Mouse (Mus musculus) heart, adult 8-10 months (tissue): Measurements from ENCODE around the gene Faim. TPM values are rescaled to one million over a fixed set of nuclear protein-coding genes. Genes with fewer than 3 reads are reported as not detected.
A peak's percentile ranks its signal among the peaks of the same experiment; 100 is the strongest.

Source experiments
- DNase-seq: peaks from one replicate; pipeline ENCODE4 v3.0.0; 2022; ENCODE audit warnings: low spot score
- total RNA-seq, 4 experiments: library from RNA; stranded (reverse); gene quantifications; 2 replicates each; pipeline ENCODE4 v1.2.4; 2022

The Faim gene
- total RNA-seq, 4 experiments from 2014 or later = 3.8 to 5.6 (median 4.3) TPM

- peak; percentile 41 for DNase-seq
Measured at GRCm38 (mm10) chr9:99048724-99049250, 62.6 kb downstream of the Faim start.

- DNase-seq = no peak
Measured at GRCm38 (mm10) chr9:99049760-99050159, 63.6 kb downstream of the Faim start.

Other genes starting within 250 kb of the Faim start
- not detected for gene Prr23a1, start 143.9 kb upstream of the Faim start, total RNA-seq
- gene Prr23a2, start 129.9 kb upstream of the Faim start, total RNA-seq = not detected
- not detected for gene Prr23a3, start 121.6 kb upstream of the Faim start, total RNA-seq
- not detected for gene 7420426K07Rik, start 83.3 kb upstream of the Faim start, total RNA-seq
- not detected for gene Foxl2, start 31.1 kb upstream of the Faim start, total RNA-seq
- gene Gm1123, start 49.3 kb downstream of the Faim start, total RNA-seq = not detected
- gene Pik3cb, start 154.2 kb downstream of the Faim start, total RNA-seq = 10 to 100 TPM; 11.9 to 12.9 (median 12.3) TPM